Mouse (Mus musculus) ES-Bruce4 (cell line): ENCODE measurements around the gene Gss.

Experiments used
- CTCF ChIP-seq: IDR thresholded peaks from one replicate; pipeline ENCODE4 v1.8.1; 2011; ENCODE audit warnings: low read depth, low read length
- EP300 ChIP-seq: IDR thresholded peaks from 2 replicates; pipeline ENCODE4 v1.6.1; 2011; ENCODE audit warnings: low read depth, low read length; ENCODE audit not compliant: insufficient read depth
- POLR2A ChIP-seq: IDR thresholded peaks from one replicate; pipeline ENCODE4 v1.8.1; 2011; ENCODE audit warnings: low read length; ENCODE audit not compliant: insufficient read depth

DNA sequence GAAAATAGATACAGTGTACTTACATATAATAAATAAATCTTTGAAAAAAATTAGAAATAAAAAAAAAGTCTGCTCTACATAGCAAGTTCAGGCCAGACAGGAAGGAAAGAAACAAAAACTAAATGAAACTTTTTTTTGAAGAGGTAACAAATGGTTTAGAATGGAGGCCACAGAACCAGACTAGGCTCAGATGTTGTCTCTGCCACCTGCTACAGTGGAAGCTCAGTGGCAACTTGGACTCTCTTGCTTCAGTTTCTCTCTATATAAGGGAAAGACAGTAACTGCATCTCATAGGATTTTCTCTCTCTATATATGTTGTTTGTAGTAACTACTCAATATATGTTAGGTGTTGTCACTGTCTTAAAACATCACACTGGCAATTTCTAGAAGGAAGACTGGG, 40.3 kb downstream of the Gss start:
- TF ChIP-seq CTCF (no peak), POLR2A (no peak), EP300 (no peak)
